Mouse (Mus musculus) heart, embryonic 10.5 days (tissue): ENCODE measurements around the gene Apoa2. TPM values are rescaled to one million over a fixed set of nuclear protein-coding genes. Genes with fewer than 3 reads are reported as not detected.

Experiments used
- DNase-seq: peaks from one replicate; pipeline ENCODE4 v3.0.0-alpha.2; 2017; ENCODE audit warnings: low spot score
- H3K27ac ChIP-seq: fragments of 300-500 bp; sonication (generic); 2 replicates; pipeline ENCODE4 v1.5.1; 2016; ENCODE audit warnings: mild to moderate bottlenecking
- H3K27me3 ChIP-seq: fragments of 300-500 bp; sonication (generic); 2 replicates; pipeline ENCODE4 v1.6.1; 2016; ENCODE audit warnings: mild to moderate bottlenecking; ENCODE audit not compliant: poor library complexity, insufficient read depth, severe bottlenecking
- H3K36me3 ChIP-seq: fragments of 300-500 bp; sonication (generic); 2 replicates; pipeline ENCODE4 v1.6.1; 2016; ENCODE audit warnings: mild to moderate bottlenecking, moderate library complexity
- H3K4me1 ChIP-seq: fragments of 300-500 bp; sonication (generic); 2 replicates; pipeline ENCODE4 v1.6.1; 2016; ENCODE audit warnings: mild to moderate bottlenecking
- H3K4me3 ChIP-seq: fragments of 300-500 bp; sonication (generic); 2 replicates; pipeline ENCODE4 v1.5.1; 2016; ENCODE audit warnings: mild to moderate bottlenecking, moderate library complexity
- H3K9me3 ChIP-seq: fragments of 300-500 bp; sonication (generic); 2 replicates; pipeline ENCODE4 v1.6.1; 2016; ENCODE audit warnings: mild to moderate bottlenecking, moderate library complexity
- WGBS: fragments of 180-500 bp; shearing (Covaris S2); methylation state at CpG from one replicate; pipeline ENCODE4 v1.1.7; 2016; 5-methylcytosine and 5-hydroxymethylcytosine counted together
- polyA plus RNA-seq: library from polyadenylated mRNA; unstranded; fragments of >200 nt; fragmentation: Nextera tagmentation; extraction: Ambion mirVana; gene quantifications from 2 replicates; pipeline ENCODE4 v1.2.1, GENCODE M21; 2016

Apoa2 gene
- polyA plus RNA-seq, 1 experiment from 2014 or later: 315 TPM

GRCm38 (mm10) chr1:171193911-171194830 is 30.7 kb upstream of the Apoa2 start:
- H3K27ac ChIP-seq: no peak overlapping the region
- no peaks in the 10 kb centered on the region for H3K9me3 ChIP-seq
- peaks cover 46% of the 10 kb centered on the region for H3K4me1 ChIP-seq
- no peak for DNase-seq
- peaks cover 54% of the 10 kb centered on the region for H3K27me3 ChIP-seq
- H3K36me3 ChIP-seq: no peaks in the 10 kb centered on the region
- WGBS: 26% methylated on average over 11 of the region's 11 CpGs
- H3K4me3 ChIP-seq: peak overlapping the region; percentile 81; the same call in 1 of the 2 replicates

GRCm38 (mm10) chr1:171195046-171195822 is 29.6 kb upstream of the Apoa2 start:
- peak overlapping the region; percentile 84 for H3K27ac ChIP-seq
- DNase-seq: no peak
- peak overlapping the region; percentile 81 for H3K4me3 ChIP-seq

DNA sequence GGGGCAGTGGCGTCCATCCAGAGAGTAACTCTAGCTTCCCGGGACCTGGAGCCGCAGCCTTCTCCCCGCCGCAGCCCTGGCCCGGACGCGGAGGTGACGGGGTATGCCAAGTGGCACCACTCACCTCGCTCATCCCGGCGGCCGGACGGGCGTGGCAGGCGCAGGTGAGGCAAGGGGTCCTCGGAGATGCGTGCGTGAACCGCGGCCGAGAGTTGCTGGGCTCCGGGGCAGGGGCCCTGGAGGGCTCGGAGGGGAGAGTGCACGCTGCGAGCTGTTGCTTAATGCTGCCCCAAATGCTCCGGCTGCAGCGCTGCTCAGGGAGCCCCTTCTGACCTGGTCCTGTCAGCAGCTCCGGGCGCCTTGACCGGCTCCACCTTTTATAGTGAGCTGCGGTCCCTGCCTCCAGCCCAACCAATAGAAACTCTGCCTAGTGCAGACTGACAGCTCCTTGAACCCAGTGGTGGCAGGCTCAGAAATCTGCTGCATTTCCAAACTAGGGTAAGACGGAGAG is 28.9 kb upstream of the Apoa2 start, which contains the start of gene Pcp4l1:
TSS of gene Pcp4l1 (minus strand) at position 382 of the 511 bp plus-strand sequence.
- under 1% methylated on average over 33 of the region's 33 CpGs for WGBS
- H3K27me3 ChIP-seq: peaks cover 51% of the 10 kb centered on the region

More at GRCm38 (mm10) chr1:171195046-171195822, 29.6 kb upstream of the Apoa2 start:
- H3K27me3 ChIP-seq: peaks cover 54% of the 10 kb centered on the region
- H3K36me3 ChIP-seq: no peaks in the 10 kb centered on the region
- no peaks in the 10 kb centered on the region for H3K9me3 ChIP-seq
- peaks cover 38% of the 10 kb centered on the region for H3K4me1 ChIP-seq
- WGBS: 4% methylated on average over 20 of the region's 20 CpGs

DNA sequence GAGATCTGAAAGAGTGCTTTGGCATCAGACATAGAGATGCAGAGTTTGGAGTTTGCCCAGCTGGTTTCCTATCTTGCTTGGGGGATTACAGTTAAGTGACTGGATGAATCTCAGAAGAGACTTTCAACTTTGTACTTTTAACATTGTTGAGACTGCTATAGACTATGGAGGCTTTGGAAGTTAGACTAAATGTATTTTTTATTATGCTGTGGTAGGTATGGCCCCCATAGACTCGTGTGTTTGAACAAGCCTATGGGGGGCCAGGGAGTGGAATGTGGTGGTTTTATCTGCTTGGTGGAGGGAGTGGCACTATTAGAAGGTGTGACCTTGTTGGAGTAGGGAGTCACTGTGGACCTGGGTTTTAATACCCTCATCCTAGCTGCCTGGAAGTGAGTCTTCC is 25.3 kb upstream of the Apoa2 start:
- WGBS: 40% methylated on average over 1 of the region's 1 CpGs
- H3K4me3 ChIP-seq: no peak overlapping the region
- no peaks in the 10 kb centered on the region for H3K36me3 ChIP-seq
- peaks cover 16% of the 10 kb centered on the region for H3K27me3 ChIP-seq
- DNase-seq: no peak
- no peaks in the 10 kb centered on the region for H3K9me3 ChIP-seq
- H3K4me1 ChIP-seq: peaks cover 17% of the 10 kb centered on the region
- no peak overlapping the region for H3K27ac ChIP-seq

More for the DNA sequence above, 28.9 kb upstream of the Apoa2 start, which contains the start of gene Pcp4l1:
- Histone ChIP-seq H3K9me3 (no peaks in the 10 kb centered on the region), H3K4me1 (peaks cover 38% of the 10 kb centered on the region), H3K36me3 (no peaks in the 10 kb centered on the region), H3K27ac (peak within 1 kb of the TSS; percentile 84), H3K4me3 (peak within 1 kb of the TSS; percentile 81)
- peak; percentile 95 for DNase-seq

GRCm38 (mm10) chr1:171200769-171201168 is 24.1 kb upstream of the Apoa2 start:
- Histone ChIP-seq H3K36me3 (no peaks in the 10 kb centered on the region), H3K27me3 (peaks cover 4% of the 10 kb centered on the region), H3K27ac (no peak overlapping the region), H3K9me3 (no peaks in the 10 kb centered on the region), H3K4me3 (no peak overlapping the region), H3K4me1 (peaks cover 6% of the 10 kb centered on the region)
- DNase-seq: no peak
- WGBS: 89% methylated on average over 1 of the region's 1 CpGs

GRCm38 (mm10) chr1:171203471-171204248 is 21.2 kb upstream of the Apoa2 start:
- 56% methylated on average over 11 of the region's 11 CpGs for WGBS
- no peak overlapping the region for H3K27ac ChIP-seq
- H3K9me3 ChIP-seq: no peaks in the 10 kb centered on the region
- no peak for DNase-seq
- no peaks in the 10 kb centered on the region for H3K36me3 ChIP-seq
- no peaks in the 10 kb centered on the region for H3K27me3 ChIP-seq
- H3K4me3 ChIP-seq: no peak overlapping the region
- H3K4me1 ChIP-seq: no peaks in the 10 kb centered on the region

DNA sequence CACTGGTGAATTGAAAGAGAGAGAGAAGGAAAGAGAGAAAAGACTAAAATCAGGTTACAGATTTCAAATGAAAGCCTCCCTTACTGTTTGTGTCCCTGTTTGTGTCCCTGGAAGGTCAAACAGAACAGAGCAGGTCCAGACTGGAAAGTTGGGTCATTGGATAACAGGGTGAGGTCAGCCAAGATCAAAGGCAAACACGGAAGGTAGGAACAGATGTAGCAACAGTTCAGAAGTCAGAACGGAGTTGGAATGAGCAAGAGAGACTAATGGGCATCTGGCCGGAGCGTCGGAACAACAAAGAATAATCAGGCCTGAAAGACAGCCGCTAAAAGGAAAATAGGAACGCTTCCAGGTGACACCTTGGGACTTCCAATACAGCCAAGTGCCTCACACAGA is 20.6 kb upstream of the Apoa2 start:
- 68% methylated on average over 7 of the region's 7 CpGs for WGBS
- 0 out of 2 replicates have a peak, but pooled peaks cover under 1% of the 10 kb centered on the region for H3K4me1 ChIP-seq
- DNase-seq: no peak
- H3K9me3 ChIP-seq: no peaks in the 10 kb centered on the region
- no peaks in the 10 kb centered on the region for H3K36me3 ChIP-seq
- no peaks in the 10 kb centered on the region for H3K27me3 ChIP-seq
- no peak overlapping the region for H3K4me3 ChIP-seq
- no peak overlapping the region for H3K27ac ChIP-seq

GRCm38 (mm10) chr1:171205704-171206493 is 19.0 kb upstream of the Apoa2 start:
- H3K36me3 ChIP-seq: no peaks in the 10 kb centered on the region
- H3K27ac ChIP-seq: no peak overlapping the region
- H3K9me3 ChIP-seq: no peaks in the 10 kb centered on the region
- DNase-seq: no peak
- H3K27me3 ChIP-seq: no peaks in the 10 kb centered on the region
- WGBS: 61% methylated on average over 6 of the region's 6 CpGs
- H3K4me3 ChIP-seq: no peak overlapping the region
- peaks cover 4% of the 10 kb centered on the region; the same call in 1 of the 2 replicates for H3K4me1 ChIP-seq

DNA sequence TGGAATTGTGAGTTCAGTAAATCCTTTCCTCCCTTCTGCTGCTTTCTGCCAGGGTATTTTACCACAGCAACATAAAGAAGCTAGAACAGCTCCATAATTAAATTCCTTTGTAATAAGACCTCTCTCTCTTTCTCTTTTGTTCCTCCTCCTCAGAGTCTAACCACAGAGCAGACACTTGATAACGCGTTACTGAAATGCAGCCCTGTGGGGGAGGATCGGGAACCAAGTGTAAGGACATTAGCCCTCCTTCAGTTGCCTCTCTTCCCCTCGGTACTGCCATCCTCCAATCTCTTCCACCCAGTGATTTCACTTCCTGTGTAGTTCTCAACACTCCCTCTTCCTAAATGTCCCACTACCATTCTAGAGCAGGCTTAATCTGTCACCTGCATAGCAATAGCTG is 15.4 kb upstream of the Apoa2 start:
- Histone ChIP-seq H3K27ac (0 out of 2 replicates have a peak overlapping the region, but pooled peaks have one; percentile 29), H3K4me1 (peaks cover 4% of the 10 kb centered on the region; the same call in 1 of the 2 replicates), H3K36me3 (no peaks in the 10 kb centered on the region), H3K27me3 (no peaks in the 10 kb centered on the region), H3K9me3 (no peaks in the 10 kb centered on the region), H3K4me3 (no peak overlapping the region)
- 20% methylated on average over 4 of the region's 4 CpGs for WGBS
- no peak for DNase-seq

GRCm38 (mm10) chr1:171212854-171213253 is 12.0 kb upstream of the Apoa2 start:
- H3K27ac ChIP-seq: 0 out of 2 replicates have a peak overlapping the region, but pooled peaks have one; percentile 23
- 0 out of 2 replicates have a peak, but pooled peaks cover 3% of the 10 kb centered on the region for H3K27me3 ChIP-seq
- peaks cover 7% of the 10 kb centered on the region; the same call in 1 of the 2 replicates for H3K36me3 ChIP-seq
- H3K4me3 ChIP-seq: no peak overlapping the region
- WGBS: 64% methylated on average over 3 of the region's 3 CpGs
- H3K9me3 ChIP-seq: no peaks in the 10 kb centered on the region
- H3K4me1 ChIP-seq: peaks cover 11% of the 10 kb centered on the region; the same call in 1 of the 2 replicates
- DNase-seq: no peak

DNA sequence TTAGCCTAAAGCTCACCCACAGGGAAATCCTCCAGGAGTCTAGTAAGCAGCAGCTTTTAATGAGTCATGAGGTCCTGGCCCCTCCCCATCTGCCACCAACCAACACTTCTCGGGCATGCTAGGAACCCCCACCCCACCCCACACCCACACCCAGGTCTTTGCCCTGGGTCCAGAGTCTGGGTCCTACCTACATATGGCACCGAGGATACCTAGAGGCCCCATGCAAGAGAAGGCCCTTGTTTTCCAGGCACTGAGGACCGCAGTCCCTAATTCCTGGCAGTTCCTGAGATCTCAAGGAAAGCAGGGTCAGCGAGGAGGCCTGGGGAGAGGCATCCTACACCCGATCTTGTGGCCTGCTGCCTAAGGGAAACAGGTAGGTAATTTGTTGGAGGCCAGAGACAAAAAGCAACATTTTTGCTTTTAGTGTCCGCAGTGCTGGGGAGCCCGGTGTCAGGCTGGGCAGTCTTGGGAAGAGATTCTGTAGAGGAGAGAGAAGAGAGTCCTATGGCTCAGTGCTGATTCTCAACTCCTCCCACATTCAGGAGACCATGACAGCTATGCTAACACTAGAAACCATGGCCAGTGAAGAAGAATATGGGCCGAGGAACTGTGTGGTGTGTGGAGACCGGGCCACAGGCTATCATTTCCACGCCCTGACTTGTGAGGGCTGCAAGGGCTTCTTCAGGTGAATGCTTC is 10.9 kb upstream of the Apoa2 start, which contains the start of gene Nr1i3:
TSS of gene Nr1i3 (plus strand) at position 170 of the 696 bp plus-strand sequence.
- WGBS: 71% methylated on average over 10 of the region's 10 CpGs
- peaks cover 11% of the 10 kb centered on the region; the same call in 1 of the 2 replicates for H3K4me1 ChIP-seq
- H3K4me3 ChIP-seq: no peak within 1 kb of the TSS
- H3K27ac ChIP-seq: 0 out of 2 replicates have a peak within 1 kb of the TSS, but pooled peaks have one; percentile 23
- H3K27me3 ChIP-seq: 0 out of 2 replicates have a peak, but pooled peaks cover 3% of the 10 kb centered on the region
- DNase-seq: no peak
- H3K36me3 ChIP-seq: peaks cover 18% of the 10 kb centered on the region
- no peaks in the 10 kb centered on the region for H3K9me3 ChIP-seq
